Mouse (Mus musculus) kidney, adult 2 months (tissue): Measurements from ENCODE around the gene Hoxa5.

Experiments
- CTCF ChIP-seq: fragments of 200-500 bp; conservative IDR thresholded peaks from 2 replicates; pipeline ENCODE4 v1.5.1; 2011; ENCODE audit warnings: low read depth, mild to moderate bottlenecking, control low read depth, low read length, moderate library complexity, mixed read lengths; ENCODE audit not compliant: insufficient read depth, insufficient read length
- POLR2A ChIP-seq: fragments of 200-500 bp; IDR thresholded peaks from one replicate; pipeline ENCODE4 v1.6.1; 2011; ENCODE audit warnings: low read depth, low read length, control low read depth

- TF ChIP-seq CTCF (no peak), POLR2A (no peak)
Observed at GRCm38 (mm10) chr6:52209685-52210046, 5.3 kb upstream of the Hoxa5 start.
